Mouse (Mus musculus): ENCODE data around the gene Cntn3. TPM values are rescaled to one million over a fixed set of nuclear protein-coding genes. Genes with fewer than 3 reads are reported as not detected.

The Cntn3 gene
- polyA plus RNA-seq, 1 experiment from 2014 or later: 2.6 TPM

DNA sequence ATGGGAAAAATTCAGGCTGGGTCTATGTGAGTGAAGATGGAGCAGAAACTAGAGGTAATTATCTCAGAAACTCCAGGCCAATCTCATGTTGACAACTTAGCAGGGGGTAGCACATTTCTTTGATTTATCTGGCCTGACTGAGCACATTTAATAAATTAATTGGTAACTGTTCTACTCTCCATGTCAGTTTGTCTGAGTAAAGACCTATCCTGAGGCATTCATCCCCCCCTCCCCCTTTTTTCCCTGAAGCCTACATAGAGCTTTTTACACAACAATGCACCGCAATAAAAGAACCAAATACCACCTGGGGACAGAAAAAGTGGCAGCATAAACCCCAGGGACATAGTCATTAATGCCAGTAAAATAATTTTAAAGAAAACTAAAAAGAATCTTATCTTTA is 151.1 kb downstream of the Cntn3 start:
- 38% methylated on average over 1 of the region's 1 CpGs for WGBS
- Histone ChIP-seq H3K9me3 (no peaks in the 10 kb centered on the region), H3K4me3 (no peak overlapping the region), H3K4me2 (no peak overlapping the region), H3K27me3 (no peaks in the 10 kb centered on the region), H3K9ac (no peak overlapping the region), H3K27ac (no peak overlapping the region), H3K4me1 (replicated peaks) (no peaks in the 10 kb centered on the region), H3K36me3 (no peaks in the 10 kb centered on the region)
- no peak for ATAC-seq (ENCODE audit: low FRiP score)

DNA sequence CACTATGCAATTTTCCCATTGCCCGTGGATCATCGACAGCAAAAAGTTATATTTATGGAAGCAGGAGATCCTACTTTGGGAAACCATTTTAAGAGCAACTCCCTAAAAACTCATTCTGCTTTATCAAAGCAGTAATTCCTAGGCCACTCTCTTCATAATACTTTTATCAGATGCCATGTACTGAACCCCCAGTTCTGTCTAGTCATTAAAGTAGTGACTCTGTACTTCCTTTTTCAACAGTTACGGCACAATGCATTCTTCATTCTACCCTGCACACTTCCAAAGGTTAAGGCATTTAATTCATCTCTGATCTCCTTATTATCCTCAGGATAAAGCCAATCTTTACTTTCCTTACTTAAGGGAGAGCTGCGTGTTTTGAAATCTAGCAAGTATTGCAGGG is 184.3 kb downstream of the Cntn3 start:
- Histone ChIP-seq H3K9me3 (no peaks in the 10 kb centered on the region; the same call in 1 of the 2 replicates), H3K4me1 (replicated peaks) (no peaks in the 10 kb centered on the region), H3K27ac (no peak overlapping the region), H3K4me2 (no peak overlapping the region), H3K36me3 (no peaks in the 10 kb centered on the region), H3K9ac (no peak overlapping the region), H3K4me3 (no peak overlapping the region), H3K27me3 (no peaks in the 10 kb centered on the region)
- ATAC-seq (ENCODE audit: low FRiP score): no peak
- 85% methylated on average over 4 of the region's 4 CpGs for WGBS

DNA sequence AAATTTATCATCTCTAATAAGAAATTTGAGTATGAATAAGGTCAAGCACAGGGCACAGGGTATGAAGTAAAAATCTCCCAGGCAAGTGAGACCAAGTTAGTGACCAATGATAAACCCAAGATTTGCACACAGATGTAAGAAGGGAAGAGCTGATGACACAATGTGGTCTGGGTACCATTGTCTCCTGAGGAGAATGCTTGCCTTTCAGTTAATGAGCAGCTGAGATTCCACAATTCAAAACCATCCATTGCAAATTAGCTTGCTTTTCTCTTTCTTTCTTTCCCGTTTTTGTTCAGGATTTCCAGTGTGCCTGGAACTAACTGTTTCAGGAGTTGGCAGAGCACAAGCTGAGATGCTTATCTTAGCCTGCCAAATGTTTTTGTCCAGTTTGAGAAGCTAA is 200.8 kb downstream of the Cntn3 start:
- no peak overlapping the region for H3K27ac ChIP-seq
- no peak overlapping the region for H3K4me2 ChIP-seq
- no peaks in the 10 kb centered on the region for H3K9me3 ChIP-seq
- no peak for ATAC-seq (ENCODE audit: low FRiP score)
- H3K4me3 ChIP-seq: no peak overlapping the region
- no peaks in the 10 kb centered on the region for H3K4me1 ChIP-seq (replicated peaks)
- H3K27me3 ChIP-seq: no peaks in the 10 kb centered on the region
- no peaks in the 10 kb centered on the region for H3K36me3 ChIP-seq
- H3K9ac ChIP-seq: no peak overlapping the region
- 10% methylated on average over 1 of the region's 1 CpGs for WGBS

DNA sequence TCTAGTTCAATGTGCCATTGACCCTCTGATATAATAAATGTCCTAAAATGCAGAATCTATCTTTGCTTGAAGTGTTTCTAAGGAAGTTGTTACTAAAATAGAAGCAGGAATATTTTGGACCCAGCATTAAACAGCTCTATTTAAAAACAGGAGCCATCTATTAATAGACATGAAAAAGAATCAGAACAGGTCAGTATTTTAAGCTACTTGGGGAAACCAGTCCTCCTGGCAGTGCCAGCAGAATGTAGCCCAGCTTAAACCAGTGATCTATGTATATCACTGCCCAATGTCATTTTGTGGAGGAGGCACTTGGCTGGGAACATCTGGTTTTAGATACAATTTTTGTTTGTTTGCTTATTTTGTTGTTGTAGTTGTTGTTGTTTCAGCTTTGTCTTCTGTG is 209.0 kb downstream of the Cntn3 start:
- H3K4me2 ChIP-seq: no peak overlapping the region
- no peak for ATAC-seq (ENCODE audit: low FRiP score)
- H3K9me3 ChIP-seq: no peaks in the 10 kb centered on the region
- no peaks in the 10 kb centered on the region for H3K36me3 ChIP-seq
- H3K4me3 ChIP-seq: no peak overlapping the region
- H3K27ac ChIP-seq: no peak overlapping the region
- no peak overlapping the region for H3K9ac ChIP-seq
- H3K4me1 ChIP-seq (replicated peaks): no peaks in the 10 kb centered on the region
- no peaks in the 10 kb centered on the region for H3K27me3 ChIP-seq

DNA sequence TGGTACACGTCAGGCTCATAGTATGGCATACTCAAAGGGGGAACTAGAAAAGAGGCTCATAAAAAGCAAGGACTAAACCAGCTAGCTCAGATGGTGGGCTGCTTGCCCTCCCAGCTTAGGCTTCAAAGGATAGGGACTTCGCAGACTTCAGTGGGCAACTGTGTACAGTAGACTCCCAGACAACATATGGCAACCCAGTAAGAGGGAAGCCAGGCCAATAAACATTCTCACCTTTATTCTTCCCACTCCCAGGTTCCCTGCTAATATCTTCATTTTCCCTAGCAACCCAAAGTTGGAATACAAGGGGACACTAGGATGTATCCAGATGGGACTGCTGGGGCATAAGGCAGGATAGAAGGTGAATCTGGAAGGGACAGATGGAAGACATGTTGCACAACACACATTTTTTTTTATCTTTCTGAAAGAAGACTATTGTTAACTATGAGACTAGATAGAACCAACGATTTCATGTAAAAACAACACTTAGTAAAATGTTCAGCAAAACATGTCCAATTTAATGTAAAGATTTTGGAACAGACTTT is 209.5 kb downstream of the Cntn3 start:
- Histone ChIP-seq H3K36me3 (no peaks in the 10 kb centered on the region), H3K9ac (no peak overlapping the region), H3K27me3 (no peaks in the 10 kb centered on the region), H3K9me3 (no peaks in the 10 kb centered on the region), H3K27ac (no peak overlapping the region), H3K4me3 (no peak overlapping the region), H3K4me2 (no peak overlapping the region), H3K4me1 (replicated peaks) (no peaks in the 10 kb centered on the region)
- 93% methylated on average over 3 of the region's 3 CpGs for WGBS
- no peak for ATAC-seq (ENCODE audit: low FRiP score)

DNA sequence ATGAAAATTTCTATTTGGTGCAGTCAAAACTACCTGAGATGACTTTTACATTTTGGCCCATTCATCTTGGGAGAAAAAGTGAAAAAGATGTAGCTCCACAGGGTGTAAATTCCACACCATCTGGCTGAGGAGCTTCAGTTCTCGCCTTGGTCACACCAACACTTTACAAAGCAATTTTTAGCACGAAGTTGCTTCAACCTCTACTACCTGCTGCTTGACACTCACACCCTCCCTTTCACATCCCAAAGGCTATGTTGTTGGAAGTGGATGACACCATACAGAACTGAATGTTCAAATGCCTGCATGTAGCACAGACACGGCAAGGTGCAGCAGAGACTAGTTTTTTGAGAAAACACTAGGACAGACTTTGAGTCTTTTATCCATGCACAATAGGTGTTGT is 240.8 kb downstream of the Cntn3 start:
- Histone ChIP-seq H3K36me3 (no peaks in the 10 kb centered on the region), H3K27ac (no peak overlapping the region), H3K4me3 (no peak overlapping the region), H3K9ac (no peak overlapping the region), H3K4me1 (replicated peaks) (no peaks in the 10 kb centered on the region), H3K27me3 (no peaks in the 10 kb centered on the region), H3K9me3 (no peaks in the 10 kb centered on the region), H3K4me2 (no peak overlapping the region)
- 78% methylated on average over 3 of the region's 3 CpGs for WGBS
- no peak for ATAC-seq (ENCODE audit: low FRiP score)

DNA sequence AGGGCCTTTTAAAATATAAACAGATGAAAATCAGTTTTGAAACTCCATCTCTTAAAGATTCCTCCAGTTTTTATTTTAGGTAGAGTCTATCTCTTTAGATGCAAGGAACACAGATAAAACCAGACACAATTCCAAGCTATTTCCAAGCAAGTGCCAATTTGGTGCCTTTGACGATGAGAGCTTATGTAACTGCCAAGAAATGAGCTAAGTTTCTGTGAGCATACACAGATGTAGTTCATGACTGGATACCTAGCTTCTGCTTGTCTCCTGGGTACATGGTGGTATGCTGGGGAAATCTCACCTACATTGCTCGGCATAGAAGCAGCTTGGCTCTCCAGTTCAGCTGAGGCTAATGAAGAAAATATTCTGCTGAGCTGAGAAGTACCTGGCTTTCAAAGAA is 246.2 kb downstream of the Cntn3 start:
- Histone ChIP-seq H3K4me1 (replicated peaks) (no peaks in the 10 kb centered on the region), H3K9ac (no peak overlapping the region), H3K27me3 (no peaks in the 10 kb centered on the region), H3K4me3 (no peak overlapping the region), H3K4me2 (no peak overlapping the region), H3K27ac (no peak overlapping the region), H3K9me3 (no peaks in the 10 kb centered on the region), H3K36me3 (no peaks in the 10 kb centered on the region)
- 87% methylated on average over 2 of the region's 2 CpGs for WGBS
- no peak for ATAC-seq (ENCODE audit: low FRiP score)

DNA sequence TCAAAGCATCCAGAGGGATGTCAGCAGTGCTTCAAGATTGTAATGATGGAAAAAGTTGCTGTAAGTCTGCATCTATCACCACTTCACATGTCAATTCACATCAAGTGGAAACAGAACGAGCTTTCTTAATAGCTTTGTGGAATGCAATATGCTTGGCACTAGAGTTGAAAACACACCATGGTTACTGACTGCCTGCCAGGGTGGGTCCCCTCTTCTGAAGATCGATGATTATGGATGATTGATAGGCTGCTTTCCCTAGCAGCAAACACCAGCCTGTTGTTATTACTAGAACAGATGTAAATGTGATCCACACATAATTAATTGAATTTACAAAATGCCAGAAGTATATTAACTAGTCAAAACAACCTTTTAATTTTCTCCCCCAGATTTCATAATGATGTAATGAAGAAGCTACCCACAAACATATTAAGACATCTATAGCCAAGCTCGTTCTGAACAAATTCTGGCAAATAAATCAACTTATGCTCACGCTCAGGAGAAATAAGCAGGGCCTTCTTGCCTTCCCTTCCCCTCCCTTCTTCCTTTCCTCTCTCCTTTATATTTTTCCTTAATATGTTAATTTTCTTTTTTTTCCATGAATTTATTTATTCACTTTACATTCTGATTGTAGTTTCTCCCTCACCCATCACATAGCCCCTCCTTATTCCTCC is 250.2 kb downstream of the Cntn3 start:
- Histone ChIP-seq H3K4me3 (no peak overlapping the region), H3K9me3 (no peaks in the 10 kb centered on the region), H3K27ac (no peak overlapping the region), H3K36me3 (no peaks in the 10 kb centered on the region), H3K9ac (no peak overlapping the region), H3K4me1 (replicated peaks) (no peaks in the 10 kb centered on the region), H3K4me2 (no peak overlapping the region), H3K27me3 (no peaks in the 10 kb centered on the region)
- no peak for ATAC-seq (ENCODE audit: low FRiP score)
- 74% methylated on average over 4 of the region's 4 CpGs for WGBS

DNA sequence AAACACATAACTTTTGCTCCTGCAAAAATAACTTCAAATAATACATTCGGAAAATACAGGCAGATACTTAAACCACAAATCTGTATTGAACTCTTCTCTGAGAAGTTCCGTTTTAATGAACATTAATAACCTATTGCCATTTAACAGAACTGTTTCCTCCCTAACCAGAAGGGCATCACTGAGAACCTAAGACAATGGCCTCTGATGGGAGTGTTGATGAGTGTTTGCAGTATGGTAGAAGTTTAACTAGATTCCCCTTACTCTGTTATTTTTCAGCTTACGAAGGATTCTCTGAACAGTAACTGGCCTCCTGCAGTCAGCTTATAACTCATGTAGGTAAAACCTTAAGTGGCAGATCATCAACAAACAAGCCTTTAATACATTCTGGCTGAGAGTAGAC is 253.1 kb downstream of the Cntn3 start:
- no peaks in the 10 kb centered on the region for H3K9me3 ChIP-seq
- H3K4me1 ChIP-seq (replicated peaks): no peaks in the 10 kb centered on the region
- ATAC-seq (ENCODE audit: low FRiP score): no peak
- H3K36me3 ChIP-seq: no peaks in the 10 kb centered on the region
- H3K27ac ChIP-seq: no peak overlapping the region
- H3K9ac ChIP-seq: no peak overlapping the region
- H3K4me3 ChIP-seq: no peak overlapping the region
- no peak overlapping the region for H3K4me2 ChIP-seq
- 53% methylated on average over 3 of the region's 3 CpGs for WGBS
- H3K27me3 ChIP-seq: no peaks in the 10 kb centered on the region

DNA sequence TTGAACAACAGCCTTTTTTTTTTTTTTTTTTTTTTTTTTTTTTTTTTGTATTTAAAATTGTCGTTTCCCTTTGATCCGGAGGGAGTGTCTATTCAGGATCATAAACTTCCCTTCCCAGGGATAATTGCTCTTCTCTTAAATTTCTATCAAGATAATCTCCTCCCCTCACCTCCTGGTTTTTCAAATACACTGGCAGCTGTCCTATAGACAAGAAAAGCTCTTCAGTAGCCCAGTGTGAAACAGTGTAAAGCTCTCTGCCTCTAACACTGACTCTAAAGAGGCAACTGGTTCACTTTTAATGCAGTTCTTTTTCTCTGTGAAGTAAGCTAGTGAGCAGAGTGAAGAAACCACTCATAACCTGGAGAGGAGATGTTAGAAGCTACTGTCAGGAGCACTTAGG is 290.0 kb downstream of the Cntn3 start:
- no peak for ATAC-seq (ENCODE audit: low FRiP score)
- no peak overlapping the region for H3K9ac ChIP-seq
- H3K9me3 ChIP-seq: no peaks in the 10 kb centered on the region
- H3K27ac ChIP-seq: no peak overlapping the region
- H3K4me3 ChIP-seq: no peak overlapping the region
- H3K27me3 ChIP-seq: no peaks in the 10 kb centered on the region
- H3K4me1 ChIP-seq (replicated peaks): no peaks in the 10 kb centered on the region
- 73% methylated on average over 2 of the region's 2 CpGs for WGBS
- no peak overlapping the region for H3K4me2 ChIP-seq
- no peaks in the 10 kb centered on the region for H3K36me3 ChIP-seq

DNA sequence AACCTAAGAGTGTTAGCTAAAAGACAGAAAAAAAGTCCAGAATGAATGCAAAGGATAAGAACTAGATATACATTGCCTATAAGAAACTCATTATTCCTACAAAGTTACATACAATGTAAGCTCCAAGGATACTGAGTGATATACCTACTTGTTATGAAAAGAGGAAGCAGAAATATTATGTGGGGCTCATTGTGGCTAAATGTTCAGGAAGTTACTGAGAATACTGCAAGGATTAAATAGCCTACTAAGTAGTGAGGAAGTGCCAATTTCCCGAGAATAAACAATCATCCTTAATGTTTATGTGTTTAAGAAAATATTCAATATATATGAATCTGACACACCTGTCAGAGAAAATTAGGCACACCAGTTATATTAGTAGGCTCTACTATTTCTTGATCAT is 341.9 kb downstream of the Cntn3 start:
- no peak overlapping the region for H3K9ac ChIP-seq
- H3K4me1 ChIP-seq (replicated peaks): no peaks in the 10 kb centered on the region
- H3K27me3 ChIP-seq: no peaks in the 10 kb centered on the region
- H3K4me2 ChIP-seq: no peak overlapping the region
- no peaks in the 10 kb centered on the region for H3K36me3 ChIP-seq
- H3K9me3 ChIP-seq: no peaks in the 10 kb centered on the region
- WGBS: 79% methylated on average over 1 of the region's 1 CpGs
- ATAC-seq (ENCODE audit: low FRiP score): no peak
- no peak overlapping the region for H3K4me3 ChIP-seq
- no peak overlapping the region for H3K27ac ChIP-seq

DNA sequence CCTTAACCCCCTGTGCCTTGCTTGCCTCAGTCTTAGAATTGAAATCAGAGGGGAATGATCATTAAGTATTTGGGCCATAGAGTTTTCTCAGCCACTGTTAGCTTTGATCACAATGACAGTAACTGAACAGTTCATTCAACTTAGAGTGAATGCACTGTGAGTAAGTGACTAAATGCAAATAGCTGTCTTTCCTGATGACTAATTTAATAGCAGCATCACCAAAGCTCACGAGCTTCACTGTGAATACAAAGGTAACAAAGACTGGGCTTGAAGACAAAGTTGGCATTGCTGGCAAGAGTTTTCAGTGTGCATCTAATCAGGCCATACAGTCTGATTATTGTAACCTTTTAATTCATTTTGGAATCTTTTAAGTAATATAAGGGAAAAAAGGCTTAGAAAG is 386.6 kb downstream of the Cntn3 start:
- no peak overlapping the region for H3K4me3 ChIP-seq
- 24% methylated on average over 1 of the region's 1 CpGs for WGBS
- no peak overlapping the region for H3K9ac ChIP-seq
- no peaks in the 10 kb centered on the region for H3K27me3 ChIP-seq
- no peaks in the 10 kb centered on the region for H3K4me1 ChIP-seq (replicated peaks)
- H3K9me3 ChIP-seq: no peaks in the 10 kb centered on the region
- no peak overlapping the region for H3K27ac ChIP-seq
- H3K36me3 ChIP-seq: no peaks in the 10 kb centered on the region
- no peak overlapping the region for H3K4me2 ChIP-seq
- no peak for ATAC-seq (ENCODE audit: low FRiP score)

DNA sequence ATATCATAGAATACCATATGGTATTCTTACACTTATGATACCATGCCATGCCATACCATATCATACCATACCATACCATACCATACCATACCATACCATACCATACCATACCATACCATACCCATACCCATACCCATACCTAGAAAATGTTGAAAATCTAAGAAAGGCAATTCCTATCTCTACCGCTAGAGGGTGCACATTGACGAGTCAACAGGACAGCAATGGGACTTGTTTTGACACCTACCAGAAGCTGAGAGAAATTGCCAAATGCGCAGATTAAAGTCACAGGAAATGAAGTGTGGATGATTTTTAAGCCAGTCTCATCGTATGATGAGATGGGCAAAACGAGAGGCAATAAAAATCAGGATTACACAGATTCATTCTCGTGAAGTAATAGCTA is 402.0 kb downstream of the Cntn3 start:
- Histone ChIP-seq H3K27ac (no peak overlapping the region), H3K9me3 (no peaks in the 10 kb centered on the region), H3K9ac (no peak overlapping the region), H3K36me3 (no peaks in the 10 kb centered on the region), H3K4me1 (replicated peaks) (no peaks in the 10 kb centered on the region), H3K4me3 (no peak overlapping the region), H3K4me2 (no peak overlapping the region), H3K27me3 (no peaks in the 10 kb centered on the region)
- WGBS: 37% methylated on average over 6 of the region's 6 CpGs
- no peak for ATAC-seq (ENCODE audit: low FRiP score)

All from hindbrain, embryonic 13.5 days (tissue).